Mouse (Mus musculus) MEL (cell line): ENCODE measurements at regions not wholly inside any gene's neighbourhood (a gene's known extent, or its start where the extent isn't known, plus 50 kb on each side); places are given as distances from the start of the nearest gene placed in this dataset.

Experiments used
- CTCF ChIP-seq, 3 experiments: IDR thresholded peaks in 2 of 3; conservative IDR thresholded peaks in 1 of 3; 2 replicates each; pipeline ENCODE4 v1.5.1; 2011 to 2012; ENCODE audit warnings: low read length in 3 of 3, low read depth in 2 of 3, mild to moderate bottlenecking in 2 of 3, improper control_type of control experiment in 1 of 3, inconsistent platforms in 1 of 3, mixed read lengths in 1 of 3, moderate library complexity in 1 of 3; ENCODE audit not compliant: control insufficient read depth in 1 of 3, insufficient read depth in 1 of 3, poor library complexity in 1 of 3, severe bottlenecking in 1 of 3
- ELF1 ChIP-seq: IDR thresholded peaks from 2 replicates; pipeline ENCODE4 v1.6.1; 2014; ENCODE audit warnings: low read depth, mild to moderate bottlenecking, inconsistent platforms, low read length, improper control_type of control experiment, moderate library complexity
- GABPA ChIP-seq: IDR thresholded peaks from 2 replicates; pipeline ENCODE4 v1.6.1; 2012; ENCODE audit warnings: low read depth, mild to moderate bottlenecking, inconsistent platforms, low read length, improper control_type of control experiment, moderate library complexity
- GATA1 ChIP-seq: IDR thresholded peaks from 2 replicates; pipeline ENCODE4 v1.6.1; 2011; ENCODE audit warnings: low read depth, low read length, improper control_type of control experiment
- JUND ChIP-seq: IDR thresholded peaks from 2 replicates; pipeline ENCODE4 v1.6.1; 2011; ENCODE audit warnings: low read depth, mild to moderate bottlenecking, improper control_type of control experiment, low read length
- KAT2A ChIP-seq: conservative IDR thresholded peaks from 2 replicates; pipeline ENCODE4 v1.6.1; 2012; ENCODE audit warnings: low read depth, low read length, improper control_type of control experiment, inconsistent platforms
- MAX ChIP-seq: IDR thresholded peaks from 2 replicates; pipeline ENCODE4 v1.6.1; 2011; ENCODE audit warnings: low read length, improper control_type of control experiment
- MYB ChIP-seq: IDR thresholded peaks from 2 replicates; pipeline ENCODE4 v1.6.1; 2011; ENCODE audit warnings: mild to moderate bottlenecking, low read depth, low read length, improper control_type of control experiment
- NRF1 ChIP-seq: IDR thresholded peaks from 2 replicates; pipeline ENCODE4 v1.6.1; 2014; ENCODE audit warnings: low read depth, mild to moderate bottlenecking, inconsistent platforms, low read length, improper control_type of control experiment, moderate library complexity; ENCODE audit not compliant: poor library complexity, insufficient read depth, severe bottlenecking
- POLR2A ChIP-seq, 2 experiments: IDR thresholded peaks; 2 replicates each; pipeline ENCODE4 v1.6.1; 2011 to 2012; ENCODE audit warnings: low read length in 2 of 2, mild to moderate bottlenecking in 2 of 2, control low read depth in 1 of 2, improper control_type of control experiment in 1 of 2, low read depth in 1 of 2, moderate library complexity in 1 of 2; ENCODE audit not compliant: control insufficient read depth in 1 of 2, insufficient read depth in 1 of 2, poor library complexity in 1 of 2
- POLR2AphosphoS5 ChIP-seq: IDR thresholded peaks from 2 replicates; pipeline ENCODE4 v1.6.1; 2012; ENCODE audit warnings: low read depth, borderline replicate concordance, mild to moderate bottlenecking, inconsistent platforms, low read length, moderate library complexity, mixed read lengths
- ZKSCAN1 ChIP-seq: IDR thresholded peaks from 2 replicates; pipeline ENCODE4 v1.6.1; 2012; ENCODE audit warnings: low read depth, mild to moderate bottlenecking, inconsistent platforms, low read length, improper control_type of control experiment, moderate library complexity
- ZNF384 ChIP-seq: IDR thresholded peaks from 2 replicates; pipeline ENCODE4 v1.6.1; 2012; ENCODE audit warnings: low read depth, mild to moderate bottlenecking, inconsistent platforms, low read length, improper control_type of control experiment

DNA sequence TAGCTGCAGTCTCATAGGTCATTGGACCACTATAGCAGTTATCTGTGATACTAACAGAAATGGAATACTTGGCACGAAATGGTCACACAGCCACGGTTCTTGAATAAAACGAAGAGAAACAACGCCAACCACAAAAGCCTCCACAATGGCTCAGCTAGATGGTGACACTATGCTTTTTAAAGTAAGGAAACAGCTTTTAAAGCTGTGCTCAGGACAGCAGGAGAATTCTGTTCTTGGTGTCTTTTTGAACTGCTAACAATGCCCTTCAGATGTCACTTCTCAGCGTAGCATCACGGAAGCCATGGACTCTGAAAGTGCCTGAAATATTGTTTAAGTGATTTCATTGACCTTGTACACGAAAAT is 135.7 kb downstream of the Klhl25 start:
- TF ChIP-seq CTCF (IDR thresholded peaks at IDR 0.05 in 2 of 3, conservative IDR thresholded peaks at IDR 0.05 in 1 of 3; ENCODE audit: control insufficient read depth in 1 of 3, insufficient read depth in 1 of 3, low read depth in 2 of 3, low read length in 3 of 3, poor library complexity in 1 of 3, severe bottlenecking in 1 of 3) (no peak), KAT2A (no peak), ZNF384 (no peak), POLR2AphosphoS5 (no peak), MAX (no peak), MYB (no peak), GABPA (no peak), NRF1 (no peak), JUND (no peak), ZKSCAN1 (no peak), GATA1 (no peak), ELF1 (no peak), POLR2A (IDR thresholded peaks at IDR 0.05; ENCODE audit: control insufficient read depth in 1 of 2, insufficient read depth in 1 of 2, low read depth in 1 of 2, low read length in 2 of 2, poor library complexity in 1 of 2) (no peak)
